Mouse (Mus musculus): Measurements from ENCODE around the gene Cracr2b.

Cracr2b gene

GRCm38 (mm10) chr7:141469352-141469751, 8.5 kb downstream of the Cracr2b start:
- DNase-seq (ENCODE audit: low spot score in 2 of 2), result no peak

GRCm38 (mm10) chr7:141469901-141470636, 9.2 kb downstream of the Cracr2b start:
- no peak for DNase-seq (ENCODE audit: low spot score in 2 of 2)

GRCm38 (mm10) chr7:141470637-141470944, 9.7 kb downstream of the Cracr2b start:
- DNase-seq (ENCODE audit: low spot score in 2 of 2), result no peak

GRCm38 (mm10) chr7:141471236-141471635, 10.3 kb downstream of the Cracr2b start:
- DNase-seq (ENCODE audit: low spot score in 2 of 2), result no peak

GRCm38 (mm10) chr7:141472226-141472625, 11.3 kb downstream of the Cracr2b start:
- no peak for DNase-seq (ENCODE audit: low spot score in 2 of 2)

- no peak for DNase-seq (ENCODE audit: low spot score in 2 of 2)
These were observed 11.9 kb downstream of the Cracr2b start for GRCm38 (mm10) chr7:141472763-141473162.

GRCm38 (mm10) chr7:141474160-141474559, 13.3 kb downstream of the Cracr2b start:
- DNase-seq (ENCODE audit: low spot score in 2 of 2), result no peak

GRCm38 (mm10) chr7:141475011-141475804, 14.3 kb downstream of the Cracr2b start, which contains the start of the genes Polr2l and Tspan4:
Polr2l (minus strand) TSS chr7:141475132.
Tspan4 (plus strand) TSS chr7:141475240.
- peak in 1 of 2 experiments; percentile 81 for DNase-seq (ENCODE audit: low spot score in 2 of 2)

- no peak for DNase-seq (ENCODE audit: low spot score in 2 of 2)
These were observed 14.9 kb downstream of the Cracr2b start for GRCm38 (mm10) chr7:141475805-141476158.

GRCm38 (mm10) chr7:141476226-141476980, 15.5 kb downstream of the Cracr2b start:
- DNase-seq (ENCODE audit: low spot score in 2 of 2), result peak; percentile 59 to 74

GRCm38 (mm10) chr7:141476981-141477370, 16.1 kb downstream of the Cracr2b start:
- DNase-seq (ENCODE audit: low spot score in 2 of 2), result no peak

- DNase-seq (ENCODE audit: low spot score in 2 of 2), result no peak
These were observed 16.8 kb downstream of the Cracr2b start for GRCm38 (mm10) chr7:141477578-141478269.

GRCm38 (mm10) chr7:141478270-141478748, 17.4 kb downstream of the Cracr2b start:
- DNase-seq (ENCODE audit: low spot score in 2 of 2), result no peak

- peak in 1 of 2 experiments; percentile 67 for DNase-seq (ENCODE audit: low spot score in 2 of 2)
These were observed 20.1 kb downstream of the Cracr2b start for GRCm38 (mm10) chr7:141480842-141481497.

- DNase-seq (ENCODE audit: low spot score in 2 of 2), result no peak
These were observed 20.9 kb downstream of the Cracr2b start for GRCm38 (mm10) chr7:141481498-141482401.

- no peak for DNase-seq (ENCODE audit: low spot score in 2 of 2)
These were observed 21.7 kb downstream of the Cracr2b start for GRCm38 (mm10) chr7:141482531-141483024.

- DNase-seq (ENCODE audit: low spot score in 2 of 2), result no peak
These were observed 22.3 kb downstream of the Cracr2b start for GRCm38 (mm10) chr7:141483114-141483653.

- DNase-seq (ENCODE audit: low spot score in 2 of 2), result no peak
These were observed 23.6 kb downstream of the Cracr2b start for GRCm38 (mm10) chr7:141484186-141485120.

Measured in frontal cortex, postnatal 10 days (tissue).